Mouse (Mus musculus): ENCODE results near the gene Zc3h10. TPM values are rescaled to one million over a fixed set of nuclear protein-coding genes. Genes with fewer than 3 reads are reported as not detected.

Zc3h10 gene
- 17.8 and 18.8 TPM in 2 replicates for polyA plus RNA-seq (2015; fragmentation: Nextera tagmentation; extraction: Ambion mirVana)

GRCm38 (mm10) chr10:128547361-128548032 is at the start of gene Zc3h10:
Zc3h10 (minus strand) TSS chr10:128547774.
- peak; percentile 99 for DNase-seq (ENCODE audit: low spot score)

GRCm38 (mm10) chr10:128592797-128593196 is 45.2 kb upstream of the Zc3h10 start:
- DNase-seq (ENCODE audit: low spot score), result no peak

- DNase-seq (ENCODE audit: low spot score), result no peak
Observed at GRCm38 (mm10) chr10:128591436-128591835, 43.9 kb upstream of the Zc3h10 start.

- peak; percentile 57 for DNase-seq (ENCODE audit: low spot score)
Observed at GRCm38 (mm10) chr10:128590193-128590690, 42.7 kb upstream of the Zc3h10 start.

GRCm38 (mm10) chr10:128589464-128590192 is 42.1 kb upstream of the Zc3h10 start, which contains the start of gene Erbb3:
Erbb3 (minus strand) TSS chr10:128589652.
- peak; percentile 41 for DNase-seq (ENCODE audit: low spot score)

- DNase-seq (ENCODE audit: low spot score), result peak; percentile 23
Observed at GRCm38 (mm10) chr10:128588775-128589463, 41.3 kb upstream of the Zc3h10 start.

GRCm38 (mm10) chr10:128588136-128588535 is 40.6 kb upstream of the Zc3h10 start:
- no peak for DNase-seq (ENCODE audit: low spot score)

GRCm38 (mm10) chr10:128587697-128588096 is 40.1 kb upstream of the Zc3h10 start:
- DNase-seq (ENCODE audit: low spot score), result peak; percentile 48

GRCm38 (mm10) chr10:128587120-128587519 is 39.5 kb upstream of the Zc3h10 start:
- peak; percentile 77 for DNase-seq (ENCODE audit: low spot score)

GRCm38 (mm10) chr10:128586546-128586945 is 39.0 kb upstream of the Zc3h10 start:
- no peak for DNase-seq (ENCODE audit: low spot score)

GRCm38 (mm10) chr10:128584386-128584785 is 36.8 kb upstream of the Zc3h10 start:
- peak; percentile 58 for DNase-seq (ENCODE audit: low spot score)

GRCm38 (mm10) chr10:128583644-128584043 is 36.1 kb upstream of the Zc3h10 start:
- no peak for DNase-seq (ENCODE audit: low spot score)

GRCm38 (mm10) chr10:128579731-128580130 is 32.2 kb upstream of the Zc3h10 start:
- peak; percentile 50 for DNase-seq (ENCODE audit: low spot score)

GRCm38 (mm10) chr10:128579298-128579697 is 31.7 kb upstream of the Zc3h10 start:
- no peak for DNase-seq (ENCODE audit: low spot score)

- no peak for DNase-seq (ENCODE audit: low spot score)
Observed at GRCm38 (mm10) chr10:128578330-128578729, 30.8 kb upstream of the Zc3h10 start.

- DNase-seq (ENCODE audit: low spot score), result no peak
Observed at GRCm38 (mm10) chr10:128575063-128575462, 27.5 kb upstream of the Zc3h10 start.

- peak; percentile 93 for DNase-seq (ENCODE audit: low spot score)
Observed at GRCm38 (mm10) chr10:128565788-128566531, 18.4 kb upstream of the Zc3h10 start, which contains the start of gene Pa2g4. Pa2g4 (minus strand) TSS chr10:128565987.

- peak; percentile 49 for DNase-seq (ENCODE audit: low spot score)
Observed at GRCm38 (mm10) chr10:128565206-128565787, 17.7 kb upstream of the Zc3h10 start.

- no peak for DNase-seq (ENCODE audit: low spot score)
Observed at GRCm38 (mm10) chr10:128563544-128563943, 16.0 kb upstream of the Zc3h10 start.

GRCm38 (mm10) chr10:128556963-128557362 is 9.4 kb upstream of the Zc3h10 start:
- no peak for DNase-seq (ENCODE audit: low spot score)

- DNase-seq (ENCODE audit: low spot score), result peak; percentile 26
Observed at GRCm38 (mm10) chr10:128556286-128556685, 8.7 kb upstream of the Zc3h10 start.

Data from thymus, postnatal 0 days (tissue).